Mouse (Mus musculus) cerebellum, adult 2 months (tissue): ENCODE measurements around the gene Fmnl2.

ENCODE experiments used
- CTCF ChIP-seq: fragments of 200-500 bp; IDR thresholded peaks from 2 replicates; pipeline ENCODE4 v1.5.1; 2011; ENCODE audit warnings: low read depth, mild to moderate bottlenecking, control low read depth, low read length, moderate library complexity, borderline replicate concordance; ENCODE audit not compliant: insufficient read depth
- POLR2A ChIP-seq: fragments of 200-500 bp; IDR thresholded peaks from 2 replicates; pipeline ENCODE4 v1.6.1; 2011; ENCODE audit warnings: low read length, control low read depth, borderline replicate concordance; ENCODE audit not compliant: insufficient read depth

DNA sequence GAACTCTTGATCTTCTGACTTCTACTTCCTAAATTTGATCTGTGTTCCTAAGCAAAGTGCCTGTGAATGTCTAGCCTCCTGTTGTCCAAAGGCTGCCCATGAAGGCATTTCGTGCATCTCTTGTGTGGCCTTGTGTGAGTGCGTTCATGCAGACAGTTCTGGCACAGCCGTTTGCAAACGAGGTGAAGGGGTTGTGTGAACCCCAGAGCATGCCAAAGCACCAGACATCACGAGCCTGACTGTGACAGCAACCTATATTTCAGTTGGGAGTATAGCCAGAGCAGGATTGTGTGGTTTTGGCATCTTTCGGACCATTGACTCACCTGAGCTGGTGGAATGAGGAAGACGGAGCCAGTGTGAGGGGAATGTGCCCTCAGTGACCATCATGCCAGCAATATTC lies 148.5 kb downstream of the Fmnl2 start:
- TF ChIP-seq CTCF (no peak), POLR2A (no peak)
